Mouse (Mus musculus): Measurements from ENCODE around the gene Flcn.
A peak's percentile ranks its signal among the peaks of the same experiment; 100 is the strongest.

The Flcn gene

DNA sequence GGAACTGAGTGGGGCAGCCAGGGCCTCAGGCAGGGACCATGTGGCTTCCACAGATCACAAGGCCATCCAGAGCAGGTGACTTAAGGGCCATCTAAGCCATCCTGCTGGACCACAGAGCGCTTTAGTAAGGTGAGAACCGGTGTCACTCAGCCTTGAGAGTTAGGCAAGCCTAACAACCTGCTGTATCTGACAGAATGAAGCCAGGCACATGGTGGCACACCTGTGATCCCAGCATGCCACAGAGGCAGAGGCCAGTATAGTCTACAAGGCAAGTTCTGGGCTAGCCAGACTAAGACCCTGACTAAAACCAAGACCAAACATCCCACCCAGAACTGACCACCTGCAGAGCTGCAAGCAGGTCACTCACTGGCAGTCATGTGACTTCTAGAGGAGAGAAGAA, 4.2 kb downstream of the Flcn start:
- DNase-seq (ENCODE audit: low spot score in 2 of 2), result no peak

DNA sequence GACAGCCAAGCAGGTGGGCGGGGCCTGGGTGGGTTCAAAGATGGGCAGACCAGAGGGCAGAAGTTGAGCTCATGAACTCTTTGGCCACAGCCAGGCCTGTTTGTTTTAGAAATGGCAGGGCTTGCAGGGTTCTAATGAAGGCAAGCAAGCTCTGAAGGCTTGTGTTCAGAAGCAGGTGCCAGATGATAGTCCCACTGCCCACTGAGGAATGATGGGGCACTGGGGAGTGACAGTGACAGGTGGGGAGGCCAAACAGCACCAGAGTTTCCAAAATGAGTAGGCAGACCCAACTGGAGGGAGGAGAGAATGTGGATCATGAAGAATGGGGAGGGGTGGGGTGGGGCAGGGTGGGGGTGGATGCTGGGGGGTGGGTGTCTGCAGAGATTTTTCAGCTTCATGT, 4.6 kb downstream of the Flcn start:
- no peak for DNase-seq (ENCODE audit: low spot score in 2 of 2)

DNA sequence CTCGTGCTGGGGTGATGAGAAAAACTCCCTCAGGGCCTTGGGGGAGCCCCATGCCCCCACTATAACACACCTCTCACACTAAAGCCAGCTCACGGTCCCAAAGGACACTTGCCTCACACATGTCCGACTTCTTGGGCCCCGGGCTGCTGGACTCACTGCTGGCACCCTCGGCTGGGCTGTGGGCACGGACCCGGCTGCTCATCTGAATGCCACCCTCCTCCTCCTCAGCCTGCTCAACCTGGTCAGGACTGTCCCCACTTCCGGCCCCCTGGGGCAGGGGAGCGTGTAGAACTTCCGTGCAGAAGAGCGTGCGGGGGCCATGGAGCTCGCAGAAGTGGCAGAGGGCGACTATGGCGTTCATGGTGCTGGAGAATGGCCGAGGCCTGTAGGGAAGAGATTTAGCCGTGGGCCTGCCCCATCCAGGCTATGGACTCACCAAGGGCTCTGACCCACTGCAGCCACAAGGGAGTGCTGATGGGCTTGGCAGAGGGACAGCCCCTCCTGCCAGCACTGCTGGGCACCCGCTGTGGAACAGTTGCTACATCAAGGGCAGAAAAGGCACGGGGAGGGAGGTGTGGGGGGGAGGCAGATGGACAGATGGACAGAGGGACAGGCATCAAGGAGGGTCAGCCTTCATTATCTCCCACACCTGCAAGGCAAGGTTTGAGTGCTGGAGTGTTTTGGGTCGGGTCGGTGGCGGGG, 5.3 kb downstream of the Flcn start:
- no peak for DNase-seq (ENCODE audit: low spot score in 2 of 2)

DNA sequence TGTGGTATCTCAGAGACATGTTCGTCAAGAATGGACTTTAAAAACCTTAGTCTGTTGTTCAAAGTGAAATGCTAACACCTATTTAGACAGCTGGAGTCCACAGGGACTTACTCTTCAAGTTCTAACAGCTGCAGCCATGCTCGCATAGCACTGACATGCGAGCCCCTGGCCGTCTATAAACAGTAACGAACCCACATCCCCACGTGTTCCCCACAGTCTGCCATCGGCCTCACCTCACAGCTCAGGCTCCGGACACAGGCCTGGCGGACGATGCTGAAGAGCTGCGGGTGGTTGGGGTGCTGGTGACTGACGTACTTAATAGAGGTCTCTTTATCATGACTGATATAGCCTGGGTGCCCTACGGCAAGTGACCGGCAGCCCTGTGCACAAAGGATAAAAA, 6.3 kb downstream of the Flcn start:
- no peak for DNase-seq (ENCODE audit: low spot score in 2 of 2)

DNA sequence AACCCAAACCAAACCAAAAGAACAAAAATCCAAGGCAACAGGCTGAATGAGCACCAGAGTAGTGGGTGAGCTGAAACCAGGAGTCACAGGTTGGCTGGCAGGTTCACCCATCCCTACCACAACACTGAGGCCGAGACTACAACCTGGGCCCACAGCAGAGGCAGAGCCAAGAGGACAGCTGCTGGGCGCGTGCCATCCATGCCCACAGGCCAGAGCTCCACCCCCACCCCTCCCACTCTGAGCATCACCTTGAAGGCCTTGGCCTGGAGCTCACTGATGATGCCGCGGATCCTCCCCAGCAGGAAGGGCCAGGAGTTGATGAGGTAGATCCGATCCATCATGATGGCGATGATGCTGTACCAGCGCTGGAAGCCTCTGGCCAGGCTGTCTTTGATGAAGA, 7.9 kb downstream of the Flcn start:
- no peak for DNase-seq (ENCODE audit: low spot score in 2 of 2)

DNA sequence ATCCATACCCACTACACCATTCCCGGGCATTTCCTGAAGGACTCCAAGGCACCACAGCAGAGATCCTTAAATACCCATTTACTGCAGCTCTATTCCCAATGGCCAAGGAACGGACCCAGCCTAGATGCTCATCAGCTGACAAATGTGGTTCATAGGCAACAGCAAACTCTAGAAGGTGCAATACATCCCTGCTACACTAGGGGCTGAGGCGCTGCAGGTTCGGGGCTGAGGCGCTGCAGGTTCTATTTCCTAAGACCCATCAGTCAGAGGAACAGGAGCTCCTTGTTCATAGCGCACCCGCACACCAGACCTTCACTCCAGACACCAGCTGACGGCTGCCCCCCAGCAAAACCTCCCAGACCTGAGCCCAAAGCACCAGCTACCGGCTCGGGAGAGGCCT, 9.4 kb downstream of the Flcn start:
- no peak for DNase-seq (ENCODE audit: low spot score in 2 of 2)

DNA sequence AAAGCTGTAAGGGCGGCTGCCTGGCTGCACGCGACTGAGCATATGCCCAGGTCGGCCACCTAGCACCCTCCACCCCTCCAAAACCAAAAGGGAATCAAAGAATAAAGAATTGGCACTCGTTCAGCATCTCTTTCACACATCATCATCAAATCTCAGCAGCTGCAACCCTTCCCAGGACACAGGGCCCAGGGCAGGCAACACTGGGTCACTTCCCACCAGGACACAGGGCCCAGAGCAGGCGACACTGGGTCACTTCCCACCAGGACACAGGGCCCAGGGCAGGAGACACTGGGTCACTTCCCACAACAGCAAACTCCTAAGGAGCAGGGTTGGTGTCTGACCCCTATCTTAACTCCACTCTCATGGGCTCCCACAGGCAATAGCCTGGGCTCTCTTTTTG, 16.4 kb downstream of the Flcn start:
- DNase-seq (ENCODE audit: low spot score in 2 of 2), result no peak

DNA sequence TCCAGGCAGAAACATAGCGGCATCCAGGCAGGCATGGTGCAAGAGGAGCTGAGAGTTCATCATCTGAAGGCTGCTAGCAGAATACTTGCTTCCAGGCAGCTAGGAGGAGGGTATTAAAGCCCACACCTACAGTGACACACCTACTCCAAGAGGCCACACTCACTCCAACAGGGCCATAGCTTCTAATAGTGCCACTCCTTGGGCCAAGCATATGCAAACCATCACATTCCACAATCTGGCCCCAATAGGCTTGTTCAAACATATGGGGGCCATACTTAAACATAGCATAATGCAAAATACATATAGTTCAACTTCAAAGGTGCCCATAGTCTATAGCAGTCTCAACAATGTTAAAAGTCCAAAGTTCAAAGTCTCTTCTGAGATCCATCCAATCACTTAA, 20.5 kb downstream of the Flcn start:
- no peak for DNase-seq (ENCODE audit: low spot score in 2 of 2)

DNA sequence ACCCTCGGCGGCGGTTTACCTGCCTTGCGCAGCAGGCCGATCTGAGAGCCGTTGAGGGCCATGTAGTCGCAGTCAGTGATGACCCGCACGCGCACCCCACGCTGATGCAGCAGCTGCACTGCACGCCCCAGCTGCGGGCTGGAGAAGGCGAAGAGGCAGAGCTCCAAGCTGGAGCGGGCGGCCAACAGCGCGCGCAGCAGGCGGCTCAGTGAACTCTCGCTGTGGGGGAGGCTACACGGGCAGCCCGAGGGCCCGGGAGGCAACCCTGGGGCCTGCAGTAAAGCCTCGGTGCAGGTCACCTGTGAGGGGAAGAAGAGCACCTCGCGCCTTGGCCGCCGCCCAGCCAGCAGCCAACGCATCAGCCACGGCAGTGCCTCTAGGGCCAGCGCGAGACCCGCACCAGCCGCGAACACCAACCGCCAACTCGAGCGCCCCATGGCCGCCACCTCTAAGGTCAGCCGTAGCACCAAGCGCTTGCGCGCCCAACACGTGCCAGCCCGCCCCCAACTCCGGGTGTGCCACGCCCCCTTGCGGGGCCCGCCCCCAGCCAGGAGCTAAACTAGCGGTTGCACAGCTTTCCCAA, 22.5 kb downstream of the Flcn start, which contains the start of gene Pld6:
Pld6 (minus strand) TSS at position 447 of the 583 bp plus-strand sequence.
- DNase-seq (ENCODE audit: low spot score in 2 of 2), result peak in 1 of 2 experiments; percentile 22

DNA sequence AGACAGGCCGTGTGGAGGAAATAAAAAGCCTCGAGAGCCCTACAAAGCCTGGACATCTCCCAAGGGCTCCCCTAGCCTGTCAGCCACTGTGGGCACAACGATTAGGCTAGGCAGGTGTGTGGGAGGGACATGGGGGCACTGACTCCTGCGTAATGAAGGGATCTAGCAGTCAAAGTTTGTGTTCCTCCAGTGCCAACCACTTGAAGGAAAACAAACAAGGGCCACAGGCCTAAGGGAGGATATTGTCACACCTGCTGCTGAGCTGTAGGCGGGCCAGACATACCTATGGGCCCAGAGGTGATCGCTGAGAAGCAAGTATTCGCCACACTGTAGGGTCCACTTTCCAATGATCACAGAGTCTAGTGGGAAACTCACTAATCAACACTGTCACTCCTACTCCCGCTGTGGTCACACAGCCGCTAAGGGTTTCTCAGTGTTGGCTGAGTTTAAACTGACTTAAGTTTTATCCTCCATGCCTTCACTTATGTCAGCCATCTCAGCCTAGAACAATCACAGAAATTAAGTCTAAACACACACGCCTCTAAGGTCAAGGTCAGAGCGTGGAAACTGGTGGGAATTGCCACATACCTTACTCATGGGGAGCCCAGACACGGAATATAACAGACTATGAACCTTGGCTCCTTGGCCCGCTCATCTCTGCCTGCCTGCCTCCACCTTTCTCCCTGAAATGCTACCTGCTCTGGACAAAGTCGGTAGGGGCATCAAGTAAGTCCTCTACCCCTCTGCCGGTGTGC, 23.2 kb downstream of the Flcn start:
- no peak for DNase-seq (ENCODE audit: low spot score in 2 of 2)

DNA sequence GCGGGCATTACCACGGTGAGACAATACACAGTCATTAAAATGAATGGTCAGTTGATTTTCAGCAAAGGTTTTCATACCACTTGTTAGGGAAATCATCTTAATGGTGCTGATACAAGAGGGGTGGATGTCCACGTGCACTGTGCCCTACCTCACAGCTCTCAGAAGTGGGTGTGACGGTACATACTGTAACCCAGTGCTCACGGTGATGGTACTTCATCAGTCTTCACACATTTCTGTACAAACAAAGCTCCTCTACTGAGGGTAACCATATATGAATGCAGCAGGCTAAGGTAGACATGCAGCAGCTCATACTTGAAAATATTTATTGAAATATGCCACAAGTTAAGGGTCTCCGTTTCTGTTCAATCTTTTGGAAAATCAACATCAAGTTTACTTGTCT, 26.2 kb downstream of the Flcn start:
- no peak for DNase-seq (ENCODE audit: low spot score in 2 of 2)

DNA sequence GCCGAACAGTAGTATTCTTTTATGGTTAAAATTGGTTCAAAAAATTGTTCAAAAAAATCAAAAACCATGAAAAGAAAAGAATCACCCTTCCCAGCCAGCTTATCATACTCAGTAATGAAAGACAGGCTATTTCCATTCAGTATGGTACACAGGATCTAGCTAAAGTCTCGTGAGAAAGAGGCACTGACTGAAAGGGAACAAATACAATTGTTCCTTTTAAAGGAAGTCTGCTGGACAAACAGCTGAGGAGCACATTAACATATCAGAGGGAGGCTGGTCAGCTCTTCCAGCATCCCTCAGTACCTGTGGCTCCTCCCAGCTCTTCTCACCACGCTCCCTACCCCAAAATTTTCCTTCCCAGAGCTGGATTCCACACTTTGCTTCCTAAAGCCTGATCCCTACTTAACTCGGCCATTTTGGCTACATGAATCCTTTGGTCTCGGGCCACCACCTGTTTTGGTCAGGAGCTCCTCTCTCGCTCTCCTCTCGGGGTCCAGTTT, 27.7 kb downstream of the Flcn start:
- no peak for DNase-seq (ENCODE audit: low spot score in 2 of 2)

DNA sequence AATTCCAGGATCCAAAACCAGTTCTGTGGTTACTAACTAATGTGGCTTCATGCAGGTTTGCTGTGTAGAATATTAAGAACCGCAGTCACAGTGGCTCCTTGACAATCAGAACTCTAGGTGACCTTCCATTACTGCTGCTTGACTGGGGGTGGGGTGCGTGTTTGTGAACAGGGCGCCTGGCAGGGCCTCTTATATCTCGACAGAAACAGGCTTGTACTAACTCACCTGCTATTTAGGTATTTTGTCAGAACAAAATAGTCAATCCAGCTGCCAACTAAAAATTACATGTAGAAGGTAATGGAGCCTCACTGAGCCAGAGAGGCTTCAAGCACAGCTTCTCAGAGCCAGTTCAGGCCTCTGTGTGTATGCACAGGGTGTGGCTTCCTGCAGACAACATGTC, 29.6 kb downstream of the Flcn start:
- DNase-seq (ENCODE audit: low spot score in 2 of 2), result no peak

DNA sequence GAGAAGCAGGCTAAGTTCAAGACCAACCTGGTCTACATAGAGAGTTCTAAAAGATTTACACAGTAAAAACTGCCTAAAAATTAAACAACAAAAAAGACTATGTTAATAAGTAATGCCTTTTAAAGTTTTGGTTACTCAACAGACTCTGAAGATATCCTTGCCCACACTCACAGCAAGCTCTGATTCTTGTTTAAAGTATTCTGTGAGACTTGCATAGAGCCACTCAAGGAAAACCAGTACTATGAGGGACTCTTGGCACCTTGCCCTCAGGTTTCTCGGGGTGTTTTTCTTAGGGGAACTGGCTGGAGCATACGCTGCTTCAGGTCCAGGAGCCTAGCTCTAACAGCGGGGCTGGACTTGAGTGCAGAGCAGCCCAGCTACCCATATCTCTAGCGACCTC, 30.4 kb downstream of the Flcn start:
- DNase-seq (ENCODE audit: low spot score in 2 of 2), result no peak

DNA sequence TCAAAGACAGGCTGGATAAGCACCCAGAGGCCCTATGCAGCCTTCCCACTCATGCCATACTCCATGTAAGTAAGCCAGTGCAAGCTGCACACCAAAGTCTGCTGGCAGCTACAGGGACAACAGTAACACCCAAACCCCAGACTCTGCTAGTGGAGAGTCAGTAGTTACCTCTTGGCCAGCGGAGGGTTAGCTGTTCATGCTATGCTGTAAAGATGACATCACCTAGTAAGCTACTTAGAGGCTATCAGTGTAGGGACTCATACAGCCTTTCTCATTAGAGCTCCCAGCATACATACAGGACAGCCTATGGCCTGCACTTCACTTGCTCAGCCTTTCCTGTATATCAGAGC, 31.0 kb downstream of the Flcn start:
- DNase-seq (ENCODE audit: low spot score in 2 of 2), result no peak

DNA sequence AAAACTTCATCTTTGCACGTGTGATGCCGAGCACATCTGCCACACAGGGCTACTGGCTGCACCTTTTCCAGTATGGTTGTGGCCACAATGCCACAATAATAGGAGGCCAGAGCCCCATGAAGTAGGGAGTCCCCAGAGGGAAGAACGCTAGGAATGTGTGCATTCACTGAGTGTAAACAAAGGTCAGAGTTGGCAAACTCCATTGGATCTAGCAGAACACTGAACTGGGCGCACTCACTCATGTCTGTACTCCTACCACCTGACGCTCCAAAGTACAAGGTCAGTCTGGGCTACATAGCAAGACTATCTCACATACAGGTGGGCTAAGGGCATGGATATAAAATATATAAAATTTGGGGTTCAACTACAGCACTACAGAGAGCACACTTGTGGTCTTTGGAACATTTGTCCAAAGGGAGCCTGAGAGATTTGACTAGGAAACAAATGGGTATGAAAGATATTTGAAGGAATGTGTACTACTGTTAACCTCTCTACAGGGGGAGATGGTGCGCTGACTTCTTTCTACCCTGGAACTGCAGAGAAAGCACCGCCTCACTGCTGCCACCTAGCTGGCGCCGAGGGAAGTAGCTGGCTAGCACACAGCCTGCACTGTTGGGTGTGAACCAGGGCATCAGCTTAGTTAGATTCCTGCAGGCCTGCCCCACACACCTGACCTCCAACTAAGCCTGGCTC, 31.5 kb downstream of the Flcn start:
- DNase-seq (ENCODE audit: low spot score in 2 of 2), result peak in 1 of 2 experiments; percentile 52

DNA sequence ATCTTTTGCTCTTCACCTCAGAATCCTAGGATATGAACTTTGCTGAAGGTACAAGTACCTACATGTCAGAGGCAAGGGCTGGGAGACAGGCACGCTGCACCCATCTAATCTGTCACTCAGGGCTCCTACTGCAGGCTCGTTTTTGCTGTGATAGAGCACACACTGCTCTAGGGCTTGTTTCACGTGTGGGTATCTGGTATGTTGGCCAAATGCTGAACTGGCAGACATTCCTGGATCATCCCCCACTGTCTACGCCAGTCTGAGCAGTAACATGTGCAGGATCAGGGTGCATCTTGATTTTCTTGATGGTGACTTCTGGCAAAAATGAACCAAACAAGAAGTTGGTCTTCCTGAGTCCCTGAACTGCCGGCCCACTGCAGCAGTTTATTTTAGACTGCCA, 32.6 kb downstream of the Flcn start:
- no peak for DNase-seq (ENCODE audit: low spot score in 2 of 2)

DNA sequence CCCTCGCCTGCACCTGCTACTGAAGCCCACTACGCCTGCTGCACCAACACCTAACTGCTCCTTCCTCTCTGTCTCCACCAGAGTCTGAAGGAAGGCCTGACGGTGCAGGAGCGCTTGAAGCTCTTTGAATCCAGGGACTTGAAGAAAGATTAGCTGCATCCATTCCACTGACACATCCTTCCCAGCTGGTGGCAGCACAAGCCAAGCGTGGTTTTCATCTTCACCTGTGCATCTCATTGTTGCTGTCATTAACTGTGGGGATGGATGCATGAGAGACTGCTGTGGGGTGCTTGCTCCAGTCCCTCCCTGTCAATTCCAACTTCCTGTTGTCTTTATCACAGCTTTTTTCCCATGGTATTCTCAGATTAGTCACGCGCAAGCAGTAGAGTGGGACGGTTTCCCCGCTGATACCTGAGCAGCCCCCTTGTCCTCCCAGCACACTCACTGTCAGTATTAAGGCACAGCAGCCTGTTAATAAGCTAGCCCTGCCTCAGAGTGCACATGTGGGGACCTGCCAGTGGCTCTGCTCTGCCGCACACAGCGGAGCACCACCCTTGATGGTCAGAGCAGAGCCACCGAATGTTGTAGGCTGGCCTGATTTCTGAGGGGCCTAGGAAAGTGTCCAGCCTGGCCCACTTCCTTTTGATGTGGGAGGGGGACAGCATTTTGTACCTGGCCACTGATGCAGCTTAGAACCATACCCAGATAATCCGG, 34.2 kb downstream of the Flcn start:
- DNase-seq (ENCODE audit: low spot score in 2 of 2), result no peak

DNA sequence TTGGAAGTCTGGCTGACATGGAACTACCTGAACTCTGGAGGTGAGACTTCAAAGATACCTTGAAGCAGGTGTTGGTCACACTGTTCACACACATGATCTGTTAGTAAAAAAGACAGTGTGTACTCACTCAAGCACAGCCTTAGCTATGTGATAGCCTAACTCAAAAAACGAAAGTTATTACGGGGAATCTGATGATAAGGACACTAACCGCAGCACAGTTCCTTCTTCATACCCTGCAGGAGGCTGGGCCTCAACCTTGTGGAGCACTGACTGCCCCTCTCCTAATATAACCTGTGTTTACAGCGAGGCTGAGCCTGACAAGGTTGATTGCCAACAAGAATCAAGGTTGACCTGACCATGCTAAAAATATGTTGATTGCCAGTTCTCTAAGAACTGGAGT, 35.3 kb downstream of the Flcn start:
- DNase-seq (ENCODE audit: low spot score in 2 of 2), result no peak

DNA sequence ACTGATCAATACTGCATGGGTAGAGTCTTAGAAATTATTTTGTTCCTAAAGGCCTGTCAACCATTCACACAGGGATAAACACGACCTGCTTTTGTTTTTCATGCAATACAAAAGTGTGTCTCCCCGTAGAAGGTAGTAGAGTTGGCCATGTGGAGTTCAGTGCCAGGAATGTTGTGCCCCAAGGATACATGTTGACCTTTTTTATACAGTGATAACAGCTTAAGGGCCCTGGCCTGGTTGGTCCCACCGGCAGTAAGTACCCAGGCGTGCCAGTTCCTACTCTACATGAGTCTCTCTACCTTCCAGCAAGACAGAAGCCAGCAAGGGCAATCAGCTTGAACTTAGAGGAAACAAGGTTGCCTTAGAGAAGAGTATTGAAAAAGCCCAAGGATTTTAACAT, 36.9 kb downstream of the Flcn start:
- DNase-seq (ENCODE audit: low spot score in 2 of 2), result no peak

DNA sequence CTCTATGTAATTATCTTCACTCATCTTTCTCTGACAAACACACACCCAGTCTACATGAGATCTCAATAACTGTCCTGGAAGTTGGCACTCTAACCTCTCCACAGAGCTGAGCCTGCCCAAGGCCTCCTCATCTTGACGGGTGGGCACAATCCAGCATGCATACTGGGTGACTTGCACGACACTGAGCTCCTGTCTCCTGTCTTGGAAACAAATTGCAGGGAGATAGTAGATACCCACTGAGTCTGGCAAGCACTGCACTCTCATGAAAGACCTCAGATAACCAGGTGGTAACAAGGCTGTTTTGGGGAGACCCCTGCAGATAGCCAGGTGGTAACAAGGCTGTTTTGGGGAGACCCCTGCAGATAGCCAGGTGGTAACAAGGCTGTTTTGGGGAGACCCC, 37.5 kb downstream of the Flcn start:
- no peak for DNase-seq (ENCODE audit: low spot score in 2 of 2)

DNA sequence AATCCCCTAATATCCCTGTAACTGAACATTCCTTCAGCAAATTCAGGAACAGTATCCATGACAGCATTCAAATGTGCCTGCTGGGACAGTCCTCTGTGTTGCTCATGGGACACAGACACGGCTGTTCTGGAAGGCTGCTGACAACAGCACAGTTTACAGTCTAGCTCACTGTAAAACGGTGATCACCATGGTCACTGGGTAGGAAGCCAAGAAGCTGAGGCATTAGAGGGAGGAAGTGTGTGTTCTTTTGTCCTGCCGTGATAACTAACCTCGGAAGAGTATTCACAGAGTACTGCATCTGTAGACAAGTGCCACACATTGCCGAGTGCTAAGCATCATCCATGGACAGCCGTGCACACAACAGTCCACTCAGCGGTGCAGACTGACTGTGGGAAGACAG, 39.1 kb downstream of the Flcn start:
- no peak for DNase-seq (ENCODE audit: low spot score in 2 of 2)
